Mouse (Mus musculus) testis, postnatal 14 days (tissue): ENCODE results near the gene Tex261.
A peak's percentile ranks its signal among the peaks of the same experiment; 100 is the strongest.

Source experiments
- DNase-seq: peaks from one replicate; pipeline ENCODE4 v3.0.0; 2021; ENCODE audit warnings: low spot score

Gene Tex261

DNA sequence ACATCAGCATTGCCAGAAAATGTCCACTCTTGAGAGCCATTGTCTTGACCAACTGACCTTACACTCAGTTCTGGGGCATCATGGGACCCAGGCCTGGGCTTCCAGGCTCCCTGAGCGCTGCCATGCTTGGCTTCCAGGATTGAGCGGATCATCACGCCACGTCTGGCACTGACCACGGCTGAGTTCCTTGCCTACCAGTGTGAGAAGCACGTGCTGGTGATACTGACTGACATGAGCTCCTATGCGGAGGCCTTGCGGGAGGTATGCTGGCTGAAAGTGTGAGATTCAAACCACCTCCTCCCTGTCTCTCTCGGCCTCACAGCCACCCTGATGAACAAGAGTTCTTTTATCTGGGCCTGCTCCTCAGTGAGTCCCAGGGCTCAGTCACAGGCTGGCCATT is 19.6 kb downstream of the Tex261 start:
- DNase-seq, result no peak

DNA sequence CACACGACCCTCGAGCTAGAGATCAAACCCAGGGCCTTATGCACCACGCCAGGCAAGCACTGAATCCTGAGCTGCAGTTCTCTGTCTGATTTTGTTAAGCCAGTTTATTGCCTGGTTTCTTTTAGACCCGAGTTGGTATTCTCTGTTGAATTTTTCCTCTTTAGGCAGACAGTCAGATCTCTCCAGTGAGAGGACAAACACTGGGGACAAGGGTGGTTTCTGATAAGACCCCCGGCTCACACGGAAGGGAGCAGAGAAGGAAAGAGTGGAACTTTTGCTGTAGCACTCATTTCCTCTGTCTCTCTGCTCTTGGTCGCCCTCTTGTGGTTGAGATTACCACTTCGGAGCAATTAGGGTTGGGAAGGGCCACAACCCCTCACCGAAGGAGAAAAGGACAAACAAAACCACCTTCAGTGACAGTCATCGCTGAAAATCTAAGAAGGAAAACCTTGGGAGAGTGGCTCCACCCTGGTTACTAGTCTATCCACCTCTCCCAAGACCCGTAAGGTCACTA is 25.4 kb downstream of the Tex261 start:
- no peak for DNase-seq

DNA sequence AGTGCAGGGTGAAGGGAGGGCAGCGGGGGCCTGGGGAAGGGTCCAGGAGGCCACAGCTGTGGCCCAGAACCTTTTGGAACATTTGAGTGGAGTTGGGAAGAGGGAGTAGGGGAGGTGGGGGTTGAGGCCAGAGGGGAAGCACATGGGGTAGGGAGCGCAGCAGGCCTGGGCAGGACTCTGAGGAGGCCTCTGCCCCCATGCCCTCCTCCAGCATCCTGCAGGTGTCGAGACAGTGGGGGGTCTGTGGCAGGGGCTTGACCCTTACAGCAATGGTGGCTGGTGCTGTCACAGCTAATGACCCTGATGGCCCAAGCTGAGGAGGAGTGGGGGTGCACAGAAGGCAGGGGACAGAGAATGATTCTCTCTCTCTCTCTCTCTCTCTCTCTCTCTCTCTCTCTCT is 26.3 kb downstream of the Tex261 start:
- DNase-seq, result no peak

DNA sequence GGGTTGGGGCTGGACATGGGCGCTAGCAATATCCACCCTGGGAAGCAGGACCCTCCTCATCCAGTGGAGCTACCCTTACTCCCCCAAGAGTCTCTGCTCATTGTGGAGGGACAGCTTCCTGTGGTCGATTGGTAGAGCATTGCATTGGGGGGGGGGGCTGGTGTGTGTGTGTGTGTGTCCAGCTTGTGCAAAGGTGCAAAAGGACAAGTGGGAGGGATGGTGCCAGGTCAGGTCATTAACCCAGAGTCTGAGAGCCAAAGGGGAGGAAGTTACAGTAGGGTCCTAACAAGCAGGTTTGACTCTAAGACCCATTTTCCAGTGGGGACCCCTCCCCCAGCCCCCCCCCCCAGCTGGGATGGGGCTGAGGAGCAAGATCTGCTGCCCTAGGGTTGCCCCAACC is 30.1 kb downstream of the Tex261 start:
- no peak for DNase-seq

DNA sequence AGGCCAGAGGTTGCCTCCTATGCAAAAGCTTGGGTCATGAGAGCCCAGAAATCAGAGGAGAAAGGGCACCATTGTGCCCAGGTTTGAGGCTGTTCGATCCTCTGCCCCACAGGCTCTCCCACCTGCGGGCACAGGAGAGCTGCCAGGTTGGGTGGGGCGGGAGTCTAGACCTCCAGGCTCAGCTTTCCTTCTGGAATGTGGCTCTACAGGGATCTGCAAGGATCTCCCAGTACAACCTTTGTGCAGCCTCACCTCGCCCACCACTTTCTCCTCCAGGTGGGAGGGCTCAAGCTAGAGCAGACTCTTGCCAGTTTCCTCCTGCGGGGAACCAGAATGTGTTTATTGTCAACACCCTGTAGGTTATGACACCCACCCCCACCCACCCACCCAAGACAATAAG is 31.1 kb downstream of the Tex261 start:
- DNase-seq, result no peak

DNA sequence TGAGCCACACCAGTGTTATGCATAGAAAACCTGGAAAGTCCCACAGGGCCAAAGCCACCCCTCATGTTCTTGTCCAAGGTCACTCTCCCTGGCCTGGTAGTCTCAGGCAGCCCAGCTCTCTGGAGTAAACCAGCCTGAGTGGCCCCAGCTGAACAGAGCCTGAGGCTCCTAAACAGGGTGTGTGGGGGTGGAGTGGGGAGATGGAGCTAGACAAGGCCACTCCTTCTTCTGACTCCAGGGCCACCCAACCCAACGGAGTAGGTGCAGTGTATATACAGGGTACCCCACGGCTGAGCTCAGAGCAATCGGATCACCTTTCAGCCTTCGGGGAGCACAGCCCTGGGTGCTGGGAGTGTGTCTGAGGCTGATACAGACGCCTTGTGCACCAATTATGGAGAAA is 31.5 kb downstream of the Tex261 start:
- no peak for DNase-seq

DNA sequence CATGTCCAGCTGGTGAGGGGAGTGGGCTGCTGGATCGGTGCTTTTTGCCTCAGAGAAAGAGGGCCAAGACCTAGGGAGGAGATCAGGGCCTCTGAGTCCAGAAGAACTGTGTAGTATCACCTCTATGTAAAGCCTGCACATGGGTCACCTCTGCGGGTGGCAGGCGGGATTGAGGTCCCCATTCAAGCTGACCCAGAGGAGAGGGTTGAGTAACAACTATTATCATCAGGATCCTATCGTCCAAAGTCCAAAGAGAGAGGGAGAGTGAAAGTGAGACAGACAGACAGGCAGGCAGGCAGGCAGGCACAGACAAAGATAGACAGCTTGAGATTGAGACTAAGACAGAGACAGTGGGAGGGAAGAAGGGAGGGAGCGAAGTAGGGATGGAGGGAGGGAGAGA is 32.4 kb downstream of the Tex261 start:
- DNase-seq, result no peak

DNA sequence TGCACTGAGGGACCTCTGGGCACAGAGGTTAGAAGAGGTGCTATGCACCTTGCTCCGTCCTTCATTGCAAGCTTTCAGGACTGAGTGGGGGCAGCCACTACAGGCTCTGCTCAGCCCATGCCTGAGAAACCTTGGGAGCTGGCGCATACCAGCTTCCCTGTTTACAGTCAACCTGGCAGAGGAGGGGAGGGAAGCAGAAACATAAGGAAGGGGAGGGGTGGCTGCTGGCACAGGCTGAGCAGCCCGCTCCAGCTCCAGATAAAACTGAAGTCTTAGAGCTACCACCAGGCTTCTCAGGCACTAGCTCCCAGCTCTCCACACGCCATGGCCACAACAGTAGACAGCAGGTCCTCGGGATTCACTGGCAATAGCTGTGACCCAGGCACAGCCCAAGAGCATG is 32.9 kb downstream of the Tex261 start, which contains the start of gene Atp6v1b1:
Atp6v1b1 (plus strand) TSS at position 230 of the 400 bp plus-strand sequence.
- DNase-seq, result no peak

DNA sequence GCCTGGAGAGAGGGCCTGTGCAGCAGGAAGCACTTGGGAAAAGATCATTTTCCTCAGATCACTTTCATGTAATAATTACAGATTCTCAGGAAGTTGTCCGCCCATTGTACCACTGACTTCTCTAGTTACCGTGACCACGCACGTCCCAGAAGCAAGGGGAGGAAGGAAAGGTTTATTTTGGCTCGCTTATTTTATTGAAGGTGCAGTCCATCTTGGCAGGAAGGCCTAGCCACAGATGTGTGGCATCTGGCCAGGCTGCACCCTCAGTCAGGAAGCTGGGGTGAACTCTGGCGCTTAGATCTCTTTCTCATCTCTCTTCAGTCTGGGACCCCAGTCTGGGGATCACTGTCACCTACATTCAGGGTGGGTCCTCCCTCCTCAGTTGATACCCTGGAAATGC is 37.0 kb downstream of the Tex261 start:
- DNase-seq, result no peak

DNA sequence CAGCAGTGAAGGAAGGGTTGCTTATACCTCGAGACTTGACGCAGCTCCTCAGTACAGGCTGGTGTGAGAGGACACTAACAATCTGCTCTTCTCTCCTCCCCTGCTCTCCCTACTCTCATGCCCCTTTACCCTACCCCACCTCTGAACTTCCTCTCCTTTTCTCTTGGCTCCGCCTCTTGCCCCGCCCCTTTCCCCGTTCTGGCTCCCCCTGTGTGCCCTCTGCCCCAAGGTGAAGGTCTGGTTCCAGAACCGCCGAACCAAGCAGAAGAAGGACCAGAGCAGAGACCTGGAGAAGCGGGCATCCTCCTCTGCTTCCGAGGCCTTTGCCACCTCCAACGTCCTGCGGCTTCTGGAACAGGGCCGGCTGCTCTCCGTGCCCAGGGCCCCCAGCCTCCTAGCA is 38.3 kb downstream of the Tex261 start:
- DNase-seq, result no peak

DNA sequence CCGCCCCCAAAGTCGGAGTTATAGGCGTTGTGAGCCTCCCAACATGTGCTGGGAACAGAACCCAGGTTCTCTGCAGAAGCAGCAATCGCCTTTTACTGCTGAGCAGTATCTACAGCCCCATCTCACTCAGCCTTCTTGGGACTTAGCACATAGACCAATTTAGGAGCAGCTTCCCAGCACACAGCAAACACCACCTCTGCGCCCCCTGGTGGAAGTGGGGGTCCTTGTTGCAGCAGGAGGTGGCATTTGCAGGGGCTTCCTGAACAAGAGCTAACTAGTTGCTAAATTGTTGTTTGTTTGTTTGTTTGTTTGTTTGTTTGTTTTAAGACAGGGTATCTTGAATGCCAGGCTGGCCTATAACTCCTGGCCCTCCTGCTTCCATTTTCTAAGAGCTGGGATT is 44.5 kb downstream of the Tex261 start:
- no peak for DNase-seq

DNA sequence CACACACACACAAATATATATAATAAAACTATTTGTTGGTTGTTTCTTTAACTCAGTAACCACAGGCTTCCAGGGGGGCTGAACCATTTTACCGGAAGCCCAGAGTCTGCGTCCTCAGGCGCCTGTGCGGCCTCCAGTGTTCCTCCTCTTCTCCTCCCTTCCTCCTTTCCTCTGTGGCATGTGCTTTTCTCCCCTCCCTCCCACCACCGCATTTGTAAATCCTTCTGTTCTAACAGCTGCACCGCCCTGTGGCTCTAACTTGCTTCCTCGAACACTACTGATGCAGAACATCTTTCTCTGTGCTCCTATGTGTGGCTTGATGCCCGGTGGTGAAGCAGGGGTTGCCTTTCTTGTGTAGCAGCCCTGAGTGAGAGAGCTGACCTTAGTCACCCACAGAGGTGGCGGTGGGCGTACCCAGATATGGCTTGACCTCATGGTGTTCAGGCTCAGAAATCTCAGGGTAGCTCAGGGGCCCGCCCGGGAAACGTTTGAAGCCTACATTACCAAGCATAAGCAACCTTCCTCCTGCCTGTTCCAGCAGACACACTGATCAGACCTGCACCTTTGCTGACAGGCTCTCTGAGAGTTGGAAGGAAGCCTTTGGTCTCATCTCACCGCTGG is 46.2 kb downstream of the Tex261 start:
- no peak for DNase-seq

DNA sequence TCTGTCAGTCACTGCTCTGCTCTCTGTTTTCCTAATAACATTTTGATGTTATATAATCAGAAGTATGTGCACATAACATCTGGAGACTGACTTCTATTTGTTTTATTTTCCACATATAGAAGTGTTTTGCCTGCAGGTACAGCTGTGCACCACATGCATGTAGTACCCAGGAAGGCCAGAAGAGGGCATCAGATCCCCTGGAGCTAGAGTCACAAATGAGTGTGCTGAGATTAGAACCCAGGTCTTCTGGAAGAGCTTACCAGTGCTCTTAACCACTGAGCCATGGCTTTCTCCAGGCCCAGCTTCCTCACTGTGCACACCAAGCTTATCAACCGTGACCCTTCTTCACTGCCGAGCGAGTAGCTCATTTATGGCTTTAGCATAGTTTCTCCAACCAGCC is 47.1 kb downstream of the Tex261 start:
- peak; percentile 50 for DNase-seq

DNA sequence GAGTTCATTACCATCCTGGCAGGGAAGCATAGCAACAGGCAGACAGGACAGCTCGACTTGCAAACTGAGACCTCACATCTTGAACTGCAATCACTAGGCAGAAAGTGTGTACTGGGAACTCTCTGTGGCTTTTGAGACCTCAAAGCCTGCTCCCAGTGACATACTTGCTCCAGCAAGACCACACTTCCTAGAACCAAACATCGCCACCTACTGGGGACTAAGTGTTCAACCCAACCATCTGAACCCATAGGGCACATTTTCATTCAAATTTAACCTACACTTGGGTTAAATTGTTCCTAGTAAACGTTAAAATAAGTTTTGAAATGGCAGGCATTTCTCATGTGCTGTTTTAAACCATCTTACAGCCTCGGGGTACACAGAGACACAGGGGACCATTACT is 48.4 kb downstream of the Tex261 start:
- DNase-seq, result no peak

DNA sequence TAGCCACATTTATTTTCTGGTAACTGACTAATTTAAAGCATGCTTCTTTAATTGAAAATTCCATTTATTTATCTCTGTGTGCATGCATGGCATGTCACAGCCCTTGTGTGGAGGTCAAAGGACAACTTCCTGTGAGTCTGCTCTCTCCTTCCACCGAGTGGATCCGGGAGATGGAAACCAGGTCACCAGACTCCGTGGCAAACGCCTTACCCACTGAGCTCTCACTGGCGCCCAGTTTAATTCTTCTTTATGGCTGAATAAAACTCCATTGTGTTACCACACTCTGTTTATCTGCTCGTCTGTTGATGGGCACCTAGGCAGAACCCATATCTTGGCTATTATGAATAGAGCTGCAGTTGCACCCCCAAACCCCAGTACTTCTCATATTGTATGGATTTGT is 53.1 kb downstream of the Tex261 start:
- DNase-seq, result no peak
